Mouse (Mus musculus) right cerebral cortex, postnatal 36 days (tissue): ENCODE measurements at regions not wholly inside any gene's neighbourhood (a gene's known extent, or its start where the extent isn't known, plus 50 kb on each side); places are given as distances from the start of the nearest gene placed in this dataset.
A peak's percentile ranks its signal among the peaks of the same experiment; 100 is the strongest.
"Not testable (repeated sequence)": the region's sequence is repeated elsewhere in the genome, so short reads cannot be mapped to it uniquely, and the experiment has no call there.

Source experiments
- DNase-seq, 2 experiments: peaks; one replicate each; pipeline ENCODE4 v3.0.0; 2022; ENCODE audit warnings: low spot score in 2 of 2, mixed read lengths in 1 of 2

DNA sequence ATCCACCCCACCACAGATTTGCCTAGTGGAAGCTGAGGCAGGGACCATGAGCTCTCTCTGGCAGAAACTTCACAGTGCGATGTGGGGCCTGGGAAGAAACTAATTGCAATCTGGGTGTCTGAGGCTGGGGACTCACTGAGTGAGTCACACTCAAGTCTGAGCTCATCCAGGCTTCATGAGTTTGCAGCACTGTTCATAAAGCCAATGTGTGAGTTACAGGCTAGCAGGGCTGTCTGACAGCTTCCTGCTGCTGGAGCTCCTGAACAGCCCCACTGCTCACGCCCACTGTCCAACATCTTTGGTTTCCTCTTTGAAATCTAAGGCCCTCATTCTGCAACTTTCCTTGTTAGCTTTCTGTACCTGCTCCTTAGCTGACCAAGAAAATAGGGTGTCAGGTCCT lies 216.5 kb upstream of the Tenm4 start:
- no peak for DNase-seq

DNA sequence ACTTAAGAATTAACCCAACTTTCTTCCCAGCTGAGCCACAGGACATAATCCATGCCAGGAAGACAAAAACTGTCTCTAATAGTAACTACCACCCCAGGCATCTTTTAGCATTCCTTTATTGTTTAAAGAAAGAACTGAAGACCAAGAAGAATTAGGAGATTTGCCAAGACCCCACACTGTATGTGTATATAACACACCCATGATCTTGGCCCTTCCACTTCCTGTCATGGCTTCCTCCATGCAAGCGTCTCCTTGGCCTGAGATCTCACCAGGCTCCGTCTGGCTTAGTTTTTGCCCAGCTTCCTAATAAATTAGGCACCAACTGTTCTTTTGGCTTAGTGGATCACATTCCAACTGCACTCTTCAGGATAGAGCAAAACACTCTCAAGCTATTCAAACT lies 215.9 kb upstream of the Tenm4 start:
- DNase-seq, result no peak

DNA sequence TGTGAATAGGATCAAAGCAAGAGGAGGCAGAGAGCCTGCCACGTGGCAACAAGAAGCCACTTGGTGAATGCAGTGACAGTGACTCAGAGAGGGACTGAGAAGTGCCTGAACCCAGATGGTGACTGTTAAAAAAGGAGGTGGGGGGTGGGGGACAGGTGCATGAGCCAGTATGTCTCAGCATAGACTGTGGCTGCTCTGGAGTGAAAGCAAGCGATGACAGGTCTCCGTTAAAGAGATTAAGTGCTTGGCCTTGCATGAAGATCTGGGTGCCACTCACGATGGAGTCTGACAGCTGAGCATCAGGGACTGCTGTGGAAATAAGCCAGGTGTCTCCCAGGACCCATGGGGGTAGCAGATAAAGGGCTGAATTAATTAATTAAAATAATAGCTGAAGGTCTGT lies 212.0 kb upstream of the Tenm4 start:
- no peak for DNase-seq

- no peak for DNase-seq
Measured at GRCm38 (mm10) chr7:95971863-95972262, 199.2 kb upstream of the Tenm4 start.

GRCm38 (mm10) chr7:95974085-95974484 lies 197.0 kb upstream of the Tenm4 start:
- no peak for DNase-seq

GRCm38 (mm10) chr7:95991250-95992032 lies 179.6 kb upstream of the Tenm4 start:
- DNase-seq, result no peak

GRCm38 (mm10) chr7:95992033-95992516 lies 179.0 kb upstream of the Tenm4 start:
- peak in 1 of 2 experiments; percentile 5 for DNase-seq

GRCm38 (mm10) chr7:95992521-95992920 lies 178.5 kb upstream of the Tenm4 start:
- no peak for DNase-seq

DNA sequence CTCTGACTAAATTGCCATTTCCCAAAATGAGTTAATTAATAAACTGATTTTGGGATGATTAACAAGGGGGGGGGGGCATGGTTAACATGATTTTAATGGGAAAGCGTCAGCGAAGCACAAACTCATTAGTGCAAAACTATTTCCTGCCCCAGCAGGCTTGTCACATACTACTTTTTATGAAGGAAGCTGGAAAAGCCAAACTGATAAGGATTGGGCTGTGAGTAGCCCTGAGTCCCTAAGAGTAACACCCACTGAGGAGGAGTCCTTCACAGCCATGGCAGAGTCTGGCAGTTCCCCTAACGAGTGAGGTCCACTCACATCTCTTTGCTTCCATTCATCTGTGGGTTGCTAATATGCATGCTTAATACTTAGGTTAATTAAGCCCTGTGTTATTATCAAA lies 173.9 kb upstream of the Tenm4 start:
- DNase-seq, result no peak

DNA sequence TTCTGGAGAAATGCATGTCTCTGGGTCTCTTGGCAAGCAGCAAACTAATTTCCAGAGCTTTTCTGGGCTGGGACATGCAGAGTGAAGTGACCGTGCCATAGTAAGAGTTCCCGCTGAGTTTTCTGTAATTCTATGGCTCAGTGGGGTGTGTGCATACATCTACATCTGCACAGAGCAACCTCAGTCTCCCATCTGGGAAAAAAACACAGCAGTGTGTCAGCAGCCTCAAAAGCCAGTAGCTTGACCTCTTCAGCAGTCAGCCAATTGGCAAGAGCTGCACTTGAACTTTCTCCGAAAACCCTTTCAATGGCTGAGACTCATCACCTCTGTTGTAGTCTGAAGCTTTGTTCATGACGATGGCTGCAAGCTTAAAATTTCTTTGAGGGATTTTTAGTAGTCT lies 171.9 kb upstream of the Tenm4 start:
- no peak for DNase-seq

DNA sequence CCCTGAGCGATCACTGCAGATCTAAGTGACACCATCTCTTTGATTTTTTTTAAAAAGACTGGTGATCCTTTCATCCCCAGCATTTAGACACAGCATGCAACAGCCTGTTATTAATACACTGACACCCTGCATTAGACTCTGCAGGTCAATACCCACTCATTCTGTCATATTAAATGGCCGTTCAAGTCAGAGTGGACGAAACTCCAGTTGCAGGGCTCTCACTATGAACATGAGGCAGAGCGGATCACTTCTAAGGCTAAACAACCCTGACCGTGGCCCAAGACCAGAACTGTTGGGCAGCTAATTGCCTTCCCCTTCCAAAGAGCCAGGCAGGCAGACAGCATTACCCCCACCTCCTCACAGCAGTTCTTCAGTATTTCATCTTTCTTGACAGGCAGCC lies 168.6 kb upstream of the Tenm4 start:
- DNase-seq, result no peak

DNA sequence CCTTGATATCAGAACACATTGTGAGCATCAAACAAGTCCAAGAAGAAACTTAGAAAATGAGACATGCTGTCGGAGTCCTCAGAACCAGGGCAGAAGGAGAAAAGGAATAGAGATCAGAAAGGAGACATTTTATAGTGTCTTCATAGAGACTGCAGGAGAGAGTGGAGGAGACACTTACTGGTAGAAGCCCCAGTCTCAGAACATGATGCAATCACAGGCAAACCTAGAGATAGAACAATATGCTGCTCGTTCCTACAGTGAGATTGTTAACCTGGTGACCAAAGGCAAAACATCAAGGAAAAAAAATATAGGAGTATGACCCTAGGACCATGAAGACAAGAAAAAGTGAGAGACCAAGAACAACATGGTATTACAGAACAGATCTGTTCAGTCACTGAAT lies 164.7 kb upstream of the Tenm4 start:
- no peak for DNase-seq

GRCm38 (mm10) chr7:96013008-96013407 lies 158.0 kb upstream of the Tenm4 start:
- peak; percentile 3 to 9 for DNase-seq

DNA sequence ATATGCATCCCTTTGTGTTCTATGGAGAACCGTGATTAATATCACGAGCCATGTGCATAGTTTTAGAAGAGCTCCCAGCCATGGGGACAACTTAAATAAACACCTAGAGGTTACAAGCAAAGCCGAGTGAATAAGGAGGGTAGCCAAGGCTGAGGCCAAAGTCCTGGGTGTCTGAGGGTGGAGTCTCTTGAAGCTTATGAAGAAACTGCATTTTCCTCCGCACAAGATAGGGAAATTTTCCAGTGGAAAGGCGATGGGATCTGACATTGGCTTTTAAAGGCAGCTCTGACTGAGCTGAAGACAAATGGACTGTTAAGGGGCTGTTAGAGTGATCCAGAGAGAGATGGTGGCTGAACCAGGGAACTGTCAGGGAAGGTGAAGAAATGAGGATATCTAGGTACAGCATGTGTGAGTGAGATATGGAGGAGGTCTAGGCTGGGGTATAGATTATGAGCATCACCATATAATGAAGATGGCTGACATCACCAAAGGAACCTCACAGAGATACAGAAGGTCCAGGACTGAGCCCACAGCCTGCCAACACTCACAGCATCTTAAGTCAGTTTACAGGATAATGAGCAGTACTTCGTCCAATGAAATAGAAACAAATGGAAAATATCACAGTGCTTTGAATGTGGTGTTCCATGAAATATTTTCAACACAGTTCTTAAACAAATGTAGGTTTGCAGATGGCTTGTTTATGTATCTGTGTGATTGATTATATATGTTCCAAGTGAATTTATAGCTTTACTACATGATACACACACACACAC lies 153.7 kb upstream of the Tenm4 start:
- no peak for DNase-seq

GRCm38 (mm10) chr7:96024048-96024447 lies 147.0 kb upstream of the Tenm4 start:
- no peak for DNase-seq

DNA sequence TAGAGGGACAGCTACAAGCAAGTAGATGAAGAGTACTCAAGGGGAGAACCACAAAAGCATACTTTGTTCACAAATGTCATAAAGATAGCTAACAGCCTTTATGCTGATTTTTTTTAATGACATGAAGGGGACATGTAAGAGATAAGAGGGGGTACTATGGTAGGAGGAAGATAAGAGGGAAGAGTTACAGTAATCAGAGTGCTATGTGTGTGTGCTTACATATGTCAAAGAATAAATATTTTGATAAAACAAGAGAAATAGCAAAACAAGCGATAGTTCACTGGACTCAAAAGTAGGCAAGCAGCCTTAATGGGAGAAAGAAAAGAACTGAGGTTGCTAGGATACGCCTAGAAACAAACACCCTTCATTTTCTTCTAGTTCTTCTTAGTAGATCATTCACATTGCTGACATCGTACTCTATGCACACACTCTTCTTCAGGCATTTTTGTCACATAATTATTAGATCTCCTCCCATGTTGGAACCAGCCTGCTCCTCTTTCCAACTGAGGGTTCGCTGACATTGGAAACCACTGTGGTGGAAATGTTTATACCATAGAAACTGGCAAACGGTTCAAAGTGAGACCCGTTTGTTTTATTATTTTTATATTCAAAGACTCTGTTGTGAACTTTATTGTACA lies 144.1 kb upstream of the Tenm4 start:
- DNase-seq, result no peak

DNA sequence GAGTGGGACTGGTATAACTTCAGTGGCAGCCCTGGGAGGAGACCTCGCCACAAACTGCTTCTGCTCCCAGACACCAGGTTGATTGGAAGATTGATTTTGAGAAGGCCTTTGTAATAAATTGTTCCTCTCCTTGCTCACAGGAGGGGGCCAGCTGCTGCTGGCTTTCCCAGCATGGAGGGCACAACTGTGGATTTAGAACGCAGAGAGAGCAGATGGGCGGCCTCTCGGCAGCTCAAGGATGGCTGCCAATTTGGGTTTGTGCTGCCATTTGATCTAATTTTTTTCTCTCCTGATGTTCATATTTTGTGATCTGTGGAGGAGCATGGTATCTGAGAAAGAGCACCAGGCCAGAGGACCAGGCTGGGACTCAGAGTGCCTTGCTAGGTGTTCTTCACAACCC lies 137.4 kb upstream of the Tenm4 start:
- DNase-seq, result no peak

GRCm38 (mm10) chr7:96035456-96035855 lies 135.6 kb upstream of the Tenm4 start:
- no peak for DNase-seq

DNA sequence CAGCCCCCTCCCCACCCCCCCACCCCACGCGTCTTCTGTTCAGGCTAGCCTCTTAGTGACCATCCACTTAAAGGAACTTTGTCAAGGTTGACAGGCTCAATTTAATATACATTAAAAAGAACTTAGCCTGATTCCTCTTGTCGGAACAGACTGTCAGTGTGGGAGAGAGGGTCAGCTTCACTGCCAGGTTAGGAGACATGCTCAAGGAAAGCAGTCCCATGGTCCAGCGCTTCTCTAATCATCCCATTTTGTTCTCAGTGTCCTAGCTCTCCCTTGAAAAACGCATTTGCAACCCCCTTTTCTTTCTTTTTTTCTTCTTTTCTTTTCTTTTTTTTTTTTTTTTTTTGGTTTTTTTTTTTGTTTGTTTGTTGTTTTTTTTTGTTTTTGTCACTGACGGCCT lies 131.4 kb upstream of the Tenm4 start:
- no peak for DNase-seq

GRCm38 (mm10) chr7:96041806-96042205 lies 129.2 kb upstream of the Tenm4 start:
- no peak for DNase-seq

GRCm38 (mm10) chr7:96051631-96052030 lies 119.4 kb upstream of the Tenm4 start:
- DNase-seq, result no peak

GRCm38 (mm10) chr7:96061599-96061998 lies 109.4 kb upstream of the Tenm4 start:
- DNase-seq, result not testable (repeated sequence)

DNA sequence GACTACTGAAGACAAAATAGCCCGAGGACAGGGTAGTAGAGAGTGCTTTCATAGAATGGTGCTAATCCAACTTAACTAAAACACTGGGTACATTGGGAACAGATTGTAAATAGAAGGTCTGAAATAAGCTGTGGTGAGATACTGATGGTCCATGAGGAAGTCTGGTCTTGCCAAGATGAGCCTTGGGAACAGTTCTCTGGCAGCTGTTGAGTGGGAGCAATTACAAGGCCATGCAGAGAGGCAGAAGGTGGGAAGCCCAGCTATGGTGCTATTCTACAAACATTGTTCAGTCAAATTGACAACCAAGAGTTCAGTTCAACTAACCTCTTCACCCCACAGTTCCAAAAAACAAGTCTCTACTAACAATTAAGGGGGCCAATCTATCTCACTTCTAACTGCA lies 92.5 kb upstream of the Tenm4 start:
- peak in 1 of 2 experiments; percentile 43 for DNase-seq
